13 mouse cellular contexts compared by ENCODE assay signal in the genomic region with DNA sequence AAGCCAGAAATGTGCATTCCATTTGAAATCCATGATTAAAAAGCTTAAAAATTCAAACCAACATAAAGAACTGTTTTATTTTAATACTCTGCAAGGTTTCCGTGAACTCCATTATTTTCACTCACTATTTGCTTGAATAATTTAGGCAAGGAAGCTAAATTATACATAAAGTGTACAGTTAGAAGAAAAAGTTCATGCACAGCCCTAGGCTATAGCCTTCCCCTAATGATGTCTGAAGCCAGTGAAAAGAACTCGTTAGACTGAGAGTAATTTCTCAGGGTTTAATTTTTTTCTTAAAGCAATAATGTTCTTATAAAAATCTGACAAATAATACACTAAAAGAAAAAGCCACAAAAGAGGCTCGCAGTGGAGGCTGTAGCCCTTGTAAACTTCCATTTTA.
"Had no signal": no experiment of that assay in that cellular context is flagged by ENCODE, and none has a peak within 500 bp of the region (broad histone marks: within the 10 kb centered on the region; RNA-seq: fewer than 3 reads in every experiment).

No protein-coding gene starts in this region.

- H3K4me2 ChIP-seq: liver, embryonic 11.5 days; liver, embryonic 15.5 days had no signal

- H3K4me1 ChIP-seq: limb, embryonic 10.5 days; liver, embryonic 15.5 days had no signal

- H3K27ac ChIP-seq: left cerebral cortex, adult 2 months; limb, embryonic 10.5 days; liver, embryonic 15.5 days had no signal

- H3K9ac ChIP-seq: liver, embryonic 15.5 days had no signal

- H3K9me3 ChIP-seq: limb, embryonic 10.5 days; liver, embryonic 15.5 days had no signal

- ATAC-seq: lung, postnatal 0 days had no signal

- H3K27me3 ChIP-seq: liver, embryonic 15.5 days had no signal

- H3K36me3 ChIP-seq: limb, embryonic 10.5 days; liver, embryonic 15.5 days had no signal

- H3K4me3 ChIP-seq: left cerebral cortex, adult 2 months; limb, embryonic 10.5 days; liver, embryonic 15.5 days had no signal

- DNase-seq: kidney, adult 8-10 months; kidney, postnatal 25 days; lung, adult 2 months; lung, postnatal 36 days; right cerebral cortex, postnatal 4 days; spleen, adult 18-20 months; thymus, adult 18-20 months; thymus, postnatal 14 days had no signal
